Mouse (Mus musculus) neutrophil, adult 5-6 weeks (primary cell): Measurements from ENCODE around the gene Tcstv3. TPM values are rescaled to one million over a fixed set of nuclear protein-coding genes. Genes with fewer than 3 reads are reported as not detected.
A peak's percentile ranks its signal among the peaks of the same experiment; 100 is the strongest.
"Not testable (repeated sequence)": the region's sequence is repeated elsewhere in the genome, so short reads cannot be mapped to it uniquely, and the experiment has no call there.

Experiments used
- ATAC-seq: fragments of 151-379, 151-347 bp; 2 replicates; pipeline ENCODE4 v1.8.0; 2017; ENCODE audit warnings: mild to moderate bottlenecking, moderate TSS enrichment; ENCODE audit not compliant: insufficient number of reproducible peaks, poor library complexity, low FRiP score, severe bottlenecking; ENCODE audit errors: extremely low read depth
- total RNA-seq: library from RNA; stranded (forward); fragments of 200-1000 nt; gene quantifications from 2 replicates; pipeline ENCODE4 v1.2.3, GENCODE M21; 2017

Tcstv3 gene
- total RNA-seq = not detected in 2 replicates

DNA sequence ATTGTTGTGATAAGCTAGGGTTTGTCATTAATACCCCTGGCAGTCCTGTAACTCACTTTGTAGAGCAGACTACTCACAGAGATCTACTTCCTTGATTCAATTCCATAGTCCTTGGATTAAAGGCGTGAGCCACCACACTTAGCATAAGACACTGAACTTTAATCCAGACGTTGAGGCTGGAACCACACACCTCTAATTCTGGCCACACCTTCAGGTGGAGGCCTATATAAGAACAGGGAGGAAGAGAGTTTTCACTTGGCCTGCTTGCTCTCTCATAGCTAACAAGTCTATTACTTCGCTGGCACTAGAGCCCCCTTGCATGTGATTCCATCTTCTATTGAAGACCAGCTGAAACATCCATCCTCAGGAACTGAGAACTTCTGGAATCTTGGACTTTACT is at the start of gene Tcstv3:
Tcstv3 (plus strand) TSS at position 301 of the 400 bp plus-strand sequence.
- not testable (repeated sequence) for ATAC-seq

DNA sequence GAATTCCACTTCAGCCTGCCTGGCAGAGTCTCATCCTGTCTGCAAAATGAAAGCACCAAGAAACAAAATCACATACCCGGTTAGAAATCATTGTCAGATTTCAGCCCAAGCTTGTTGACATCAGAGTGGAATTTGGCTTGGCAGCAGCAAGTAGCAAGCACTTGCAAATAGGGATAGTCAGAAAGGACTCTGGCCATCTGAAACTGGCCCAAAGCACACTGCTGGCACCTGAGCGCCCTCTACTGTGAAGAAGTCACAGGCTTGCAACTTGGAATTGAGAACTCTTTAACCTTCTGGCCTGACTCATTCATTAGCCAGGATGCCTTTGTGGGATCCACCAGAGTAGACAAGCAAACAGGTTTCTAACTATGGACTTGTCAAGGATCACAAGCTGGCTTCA is 38.8 kb upstream of the Tcstv3 start:
- 0 out of 2 replicates have a peak, but pooled peaks have one; percentile 51 for ATAC-seq

DNA sequence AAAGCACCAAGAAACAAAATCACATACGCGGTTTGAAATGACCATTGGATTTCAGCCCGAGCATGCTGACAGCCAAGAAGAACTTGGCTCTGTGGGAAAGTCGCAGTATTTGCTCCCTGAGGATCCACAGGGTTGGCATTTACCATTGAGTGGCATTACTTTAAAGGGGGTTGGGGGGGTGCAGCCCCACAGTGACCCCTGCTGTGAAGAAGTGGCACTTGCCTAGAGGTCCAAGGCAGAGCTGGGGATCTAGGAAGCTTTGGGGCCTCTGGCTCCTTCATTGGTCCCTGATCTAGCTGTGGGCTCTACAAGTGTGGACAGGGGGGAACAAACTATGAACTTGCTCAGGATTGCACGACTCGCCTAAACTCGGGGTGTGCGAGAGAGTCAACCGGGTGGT is 37.9 kb upstream of the Tcstv3 start:
- no peak for ATAC-seq

DNA sequence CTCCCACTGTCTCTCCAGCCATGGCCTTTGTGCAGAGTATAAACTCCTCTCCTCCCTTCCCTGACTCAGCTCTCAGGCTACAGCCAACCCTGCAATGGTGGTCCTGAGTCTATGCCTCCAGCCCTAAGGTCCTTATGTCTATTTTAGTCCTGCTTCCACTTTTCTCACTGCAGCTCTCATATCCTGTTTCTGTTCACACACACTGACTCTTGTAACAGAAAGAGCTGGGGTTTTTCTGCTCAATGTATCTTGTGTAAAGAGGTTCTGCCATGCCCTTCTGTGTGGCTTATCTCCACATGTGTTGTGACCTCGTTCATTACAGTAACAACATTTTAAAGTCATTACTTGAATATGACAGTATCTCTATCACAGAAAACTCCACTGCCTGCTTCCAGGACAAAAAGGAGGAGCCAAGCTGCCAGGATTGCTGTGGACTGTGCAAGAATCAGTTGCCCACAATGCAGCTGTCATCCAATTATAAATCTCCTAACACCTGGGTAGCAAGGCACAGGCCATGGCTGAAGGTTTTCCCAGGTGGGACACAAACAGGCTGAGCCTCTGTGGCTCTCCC is 17.3 kb upstream of the Tcstv3 start:
- ATAC-seq = 0 out of 2 replicates have a peak, but pooled peaks have one; percentile 24

DNA sequence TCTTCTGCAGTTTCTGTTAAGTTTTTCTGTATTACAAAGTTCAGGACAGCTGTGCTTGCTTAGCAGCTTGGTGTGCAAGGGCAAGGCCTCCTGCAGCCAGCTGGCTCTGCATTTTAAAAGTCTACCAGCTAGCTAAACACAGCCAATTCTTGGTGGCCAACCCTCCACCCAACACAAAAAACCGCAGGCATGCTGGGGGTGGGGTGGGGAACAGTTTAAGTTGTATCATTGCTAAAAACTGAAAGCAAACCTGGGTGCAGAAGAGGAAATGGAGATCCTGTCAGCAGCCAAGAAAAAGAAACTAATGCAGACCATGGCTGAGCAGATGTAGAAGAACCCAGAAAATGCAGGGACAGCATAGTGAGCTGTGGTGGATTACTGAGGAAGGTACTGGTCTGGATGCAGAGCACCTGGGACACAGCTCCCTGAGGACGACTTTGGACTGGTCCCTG is 16.7 kb upstream of the Tcstv3 start, which contains the start of gene BC147527:
BC147527 (plus strand) TSS at position 402 of the 452 bp plus-strand sequence.
- ATAC-seq = peak; percentile 61

DNA sequence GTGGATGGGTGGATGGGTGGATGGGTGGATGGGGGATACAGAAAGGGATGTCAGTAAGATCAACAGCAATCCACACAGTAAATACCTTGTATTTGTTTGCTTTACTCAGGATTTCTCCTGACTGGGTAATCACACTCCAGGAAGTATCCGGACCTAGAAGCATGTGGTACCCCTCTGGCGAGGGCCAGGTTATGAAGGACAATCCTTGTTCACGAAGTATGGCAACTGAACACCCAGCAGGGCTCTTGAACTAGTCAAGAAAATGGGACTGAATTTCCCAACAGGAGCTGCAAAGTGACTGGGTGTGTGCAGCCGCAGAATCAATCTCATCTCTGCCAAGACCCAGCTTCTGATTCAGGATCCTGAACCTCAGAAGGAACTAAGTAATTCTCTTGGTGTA is 15.8 kb upstream of the Tcstv3 start:
- ATAC-seq = no peak

GRCm38 (mm10) chr13:120310749-120311148 is 5.9 kb upstream of the Tcstv3 start:
- no peak for ATAC-seq

DNA sequence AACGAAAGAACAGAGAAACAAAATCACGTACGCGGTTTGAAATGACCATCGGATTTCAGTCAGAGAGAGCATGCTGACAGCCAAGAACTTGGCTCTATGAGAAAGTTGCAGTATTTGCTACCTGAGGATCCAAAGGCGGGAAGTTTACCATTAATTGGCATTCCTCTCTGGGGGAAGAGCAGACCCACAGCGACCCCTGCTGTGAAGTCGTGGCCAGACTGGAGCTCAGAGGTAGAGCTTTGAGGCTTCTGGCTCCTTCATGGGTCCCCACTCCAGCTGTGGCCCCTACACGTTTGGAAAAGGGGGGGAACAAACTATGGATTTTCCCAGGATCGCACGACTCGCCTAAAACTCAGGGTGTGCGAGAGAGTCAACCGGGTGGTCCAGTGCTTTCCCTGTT is 3.1 kb upstream of the Tcstv3 start:
- peak; percentile 64; the same call in 1 of the 2 replicates for ATAC-seq

- no peak for ATAC-seq
These were observed 3.5 kb downstream of the Tcstv3 start for GRCm38 (mm10) chr13:120320183-120320582.

DNA sequence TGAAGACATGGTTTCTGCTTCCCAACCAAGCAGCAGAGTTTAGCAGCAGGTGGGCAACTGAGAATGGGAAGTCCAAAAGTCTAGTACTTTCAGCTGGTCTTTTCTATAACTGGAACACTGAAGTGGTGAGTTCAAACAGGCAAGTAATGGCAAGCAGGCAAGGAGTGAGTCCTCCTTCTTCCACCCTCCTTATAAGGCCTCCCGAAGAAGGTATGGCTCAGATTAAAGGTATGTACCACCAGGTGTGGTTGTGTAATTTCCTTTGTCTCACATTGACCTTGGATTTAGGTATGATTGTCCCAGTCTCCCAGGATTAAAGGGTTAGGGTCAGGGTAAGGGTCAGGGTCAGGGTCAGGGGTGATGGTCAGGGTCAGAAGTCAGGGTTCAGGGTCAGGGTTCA is 4.0 kb downstream of the Tcstv3 start:
- ATAC-seq = 0 out of 2 replicates have a peak, but pooled peaks have one; percentile 3

Other genes with a start within 250 kb of the Tcstv3 start
- not detected in 2 replicates for gene Gm20767, start 176.6 kb upstream of the Tcstv3 start, total RNA-seq
- gene Gm21818, start 144.4 kb upstream of the Tcstv3 start, total RNA-seq = not detected in 2 replicates
- gene Gm21762, start 100.9 kb upstream of the Tcstv3 start, total RNA-seq = not detected in 2 replicates
- gene Gm21731, start 77.8 kb upstream of the Tcstv3 start, total RNA-seq = not detected in 2 replicates
- gene AF067061, start 53.8 kb upstream of the Tcstv3 start, total RNA-seq = 0.93 TPM in 1 of 2 replicates, not detected in the other
- 11.7 and 20.7 TPM in 2 replicates for gene BC147527, start 16.5 kb upstream of the Tcstv3 start, total RNA-seq